Mouse (Mus musculus): Measurements from ENCODE around the gene Aspdh.

The Aspdh gene

GRCm38 (mm10) chr7:44500046-44500445, 34.9 kb downstream of the Aspdh start:
- DNase-seq (ENCODE audit: low spot score): no peak

- peak; percentile 70 for DNase-seq (ENCODE audit: low spot score)
Observed at GRCm38 (mm10) chr7:44501563-44502115, 36.4 kb downstream of the Aspdh start.

- no peak for DNase-seq (ENCODE audit: low spot score)
Observed at GRCm38 (mm10) chr7:44507491-44507890, 42.3 kb downstream of the Aspdh start.
